Mouse (Mus musculus) MN1 (cell line): ENCODE data around the gene Serpina1e.

ENCODE experiments used
- DNase-seq: peaks from one replicate; pipeline ENCODE4 v3.0.0-alpha.2; 2016; ENCODE audit warnings: low spot score

Gene Serpina1e

DNA sequence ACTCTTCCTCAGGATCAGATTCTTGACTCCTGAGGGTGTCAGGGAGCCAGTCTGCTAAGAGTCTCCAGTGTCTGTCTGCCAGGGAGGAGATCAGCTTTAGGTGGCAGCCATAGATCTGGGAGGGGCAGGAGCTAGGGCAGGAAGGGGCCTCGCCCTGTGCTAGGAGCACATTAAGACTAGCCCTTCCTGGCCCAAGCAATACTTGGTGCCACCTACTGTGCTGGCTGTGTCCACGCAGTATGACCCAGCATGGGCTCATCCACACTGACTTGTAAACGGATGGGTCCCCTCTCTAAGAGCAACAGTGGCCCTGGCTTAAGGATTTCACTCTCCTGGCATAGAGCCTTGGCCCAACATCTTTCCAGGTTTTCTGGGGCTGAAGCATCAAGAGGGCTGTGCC, at the start of gene Serpina1e:
TSS of gene Serpina1e (minus strand) at position 178 of the 400 bp plus-strand sequence.
- no peak for DNase-seq

DNA sequence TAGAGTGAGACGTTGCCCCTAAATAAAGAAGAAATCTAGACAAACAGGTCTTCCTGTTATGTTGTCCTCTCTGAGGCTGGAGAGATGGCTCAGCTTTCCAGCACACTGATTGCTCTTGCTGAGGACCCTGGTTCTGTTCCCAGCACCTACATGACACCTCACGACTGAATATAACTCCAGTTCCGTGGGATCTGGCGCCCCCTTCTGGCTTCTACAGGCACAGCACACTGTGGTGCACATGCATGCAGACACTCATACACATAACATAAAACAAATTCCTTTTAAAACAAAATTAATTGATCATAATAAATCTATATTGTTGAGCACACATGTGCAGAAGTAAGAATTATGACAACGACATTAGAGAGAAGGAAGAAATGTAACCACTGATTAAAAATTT, 45.9 kb upstream of the Serpina1e start:
- no peak for DNase-seq

DNA sequence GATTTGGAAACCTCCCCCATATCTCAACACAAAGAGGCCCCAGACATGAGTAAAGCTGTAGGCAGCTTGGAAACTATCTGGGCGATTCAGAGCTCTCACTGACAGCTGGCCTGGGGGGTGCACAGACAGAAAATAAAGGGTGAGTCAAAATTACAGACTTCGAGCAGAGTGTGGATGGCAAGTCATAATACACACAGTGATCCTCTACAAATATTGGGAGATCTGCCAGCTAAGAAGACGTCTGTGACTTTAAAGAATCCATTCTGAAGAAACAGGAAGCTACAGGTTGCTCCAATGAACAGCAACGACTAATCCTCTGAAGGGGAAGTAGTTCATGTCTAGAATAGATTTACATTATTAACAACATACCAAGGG, 44.5 kb upstream of the Serpina1e start:
- DNase-seq = no peak

DNA sequence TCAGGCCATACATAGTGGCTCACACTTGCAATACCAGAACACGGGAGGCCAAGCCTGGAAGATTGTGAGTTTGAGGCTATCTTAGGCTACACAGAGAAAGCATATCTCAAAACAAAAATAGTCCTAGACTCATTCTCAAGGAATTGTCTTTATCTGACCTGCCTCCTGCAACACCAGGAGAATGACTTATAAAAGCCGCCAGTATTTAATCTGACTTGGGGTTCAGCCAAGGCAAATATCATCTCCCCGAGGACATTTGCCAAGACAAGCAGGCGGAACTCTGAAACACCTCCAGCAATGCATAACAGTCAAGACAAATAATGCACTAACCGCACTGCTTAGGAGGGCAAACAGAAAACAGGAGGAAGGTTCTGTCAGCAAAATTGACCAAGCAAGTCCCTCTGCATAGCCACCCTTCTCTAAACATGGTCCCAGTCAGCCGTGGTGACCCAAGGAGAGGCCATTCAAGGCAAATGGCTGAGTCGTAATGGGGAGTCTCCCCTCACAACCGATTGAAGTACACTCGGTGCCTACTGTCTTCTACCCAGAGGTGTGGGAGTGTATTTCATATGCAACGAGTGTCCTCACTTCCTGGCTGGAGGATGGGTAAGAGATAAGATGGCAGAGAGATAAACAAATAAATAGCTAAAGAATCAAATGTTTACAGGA, 43.9 kb upstream of the Serpina1e start:
- DNase-seq = no peak

DNA sequence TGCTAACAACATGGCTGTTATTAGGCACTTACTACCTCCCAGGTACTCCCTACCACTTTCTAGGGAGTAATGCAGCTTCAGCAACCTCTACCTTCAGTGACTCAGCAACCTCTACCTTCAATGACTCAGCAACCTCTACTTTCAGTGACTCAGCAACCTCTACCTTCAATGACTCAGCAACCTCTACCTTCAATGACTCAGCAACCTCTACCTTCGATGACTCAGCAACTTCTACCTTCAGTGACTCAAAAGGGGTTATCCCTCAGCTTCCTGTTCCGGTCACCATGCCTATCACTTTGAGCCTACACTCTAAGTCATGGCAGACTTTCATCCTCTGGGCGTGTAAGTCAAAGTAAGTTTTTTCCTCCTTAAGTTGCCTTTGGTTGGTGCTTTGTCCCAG, 41.8 kb upstream of the Serpina1e start:
- DNase-seq = no peak

DNA sequence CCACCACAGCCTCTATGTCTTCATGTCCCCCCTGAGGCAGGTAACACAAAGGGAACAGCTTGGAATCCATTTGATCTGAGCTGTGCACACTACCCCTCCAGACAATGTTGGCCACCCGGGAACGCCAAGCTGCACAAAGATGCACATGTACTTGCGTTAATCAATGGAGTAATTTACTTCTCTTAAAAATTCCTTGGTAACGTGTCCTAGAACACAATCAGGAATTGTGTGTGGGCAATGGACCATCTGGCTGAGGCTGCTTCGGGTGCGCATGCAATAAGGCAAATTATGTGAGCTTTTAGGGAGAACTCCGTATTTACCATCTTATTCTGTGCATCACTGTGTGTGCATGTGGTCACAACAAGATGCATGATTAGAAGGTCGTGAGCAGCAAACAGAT, 40.8 kb upstream of the Serpina1e start:
- DNase-seq = no peak

DNA sequence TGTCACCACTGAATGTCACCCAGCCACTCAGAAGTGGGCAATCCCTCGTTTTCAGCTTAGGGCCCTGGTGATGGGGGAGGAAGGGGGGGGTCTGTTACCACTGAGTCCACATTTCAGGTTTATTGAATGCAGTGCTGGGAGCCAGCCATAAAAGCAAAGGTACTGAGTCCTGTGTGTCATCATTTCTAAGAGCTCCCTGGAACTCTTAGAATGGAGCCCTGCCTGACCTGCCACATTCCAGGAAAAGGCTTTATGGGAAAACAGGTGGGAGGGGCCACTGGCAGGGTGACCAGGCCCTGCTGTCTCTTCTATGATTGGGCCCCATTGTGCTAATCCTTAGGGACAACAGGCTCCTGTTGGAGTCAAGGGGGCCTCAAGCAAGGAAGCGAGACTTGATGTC, 37.7 kb upstream of the Serpina1e start:
- no peak for DNase-seq

DNA sequence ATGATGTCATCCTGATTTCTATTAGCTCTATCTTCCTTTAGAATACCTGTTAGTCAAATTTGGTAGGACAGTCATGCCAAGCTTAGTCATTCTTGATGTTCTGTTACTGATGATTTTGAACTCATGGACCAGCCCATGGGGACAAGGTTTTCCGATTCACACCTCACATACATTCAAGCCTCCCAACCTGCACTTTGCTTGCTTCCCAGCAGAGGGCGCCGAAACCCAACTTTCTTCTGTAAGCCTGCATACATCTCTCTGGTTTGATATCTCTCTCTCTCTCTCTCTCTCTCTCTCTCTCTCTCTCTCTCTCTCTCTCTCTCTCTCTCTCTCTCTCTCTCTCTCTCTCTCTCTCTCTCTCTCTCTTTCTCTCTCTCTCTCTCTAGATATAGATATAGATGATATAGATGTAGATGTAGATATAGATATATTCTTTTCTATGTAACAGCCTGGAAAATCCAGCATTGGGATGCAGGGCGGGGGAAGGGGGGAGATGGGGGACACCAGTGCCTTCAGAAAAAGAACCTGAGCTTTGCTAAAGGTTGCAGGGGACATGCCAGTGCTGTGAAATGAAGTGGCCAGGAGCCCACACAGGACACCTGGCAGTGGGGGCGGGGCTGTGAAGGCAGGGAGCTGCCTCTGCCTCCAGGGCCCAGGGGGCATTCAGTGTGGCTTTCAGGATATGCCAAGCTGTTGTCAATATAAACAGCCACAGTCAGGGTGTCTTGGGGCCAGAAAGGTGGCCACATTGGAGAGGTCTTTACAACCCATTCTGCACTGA, 36.7 kb upstream of the Serpina1e start:
- peak; percentile 17 for DNase-seq

DNA sequence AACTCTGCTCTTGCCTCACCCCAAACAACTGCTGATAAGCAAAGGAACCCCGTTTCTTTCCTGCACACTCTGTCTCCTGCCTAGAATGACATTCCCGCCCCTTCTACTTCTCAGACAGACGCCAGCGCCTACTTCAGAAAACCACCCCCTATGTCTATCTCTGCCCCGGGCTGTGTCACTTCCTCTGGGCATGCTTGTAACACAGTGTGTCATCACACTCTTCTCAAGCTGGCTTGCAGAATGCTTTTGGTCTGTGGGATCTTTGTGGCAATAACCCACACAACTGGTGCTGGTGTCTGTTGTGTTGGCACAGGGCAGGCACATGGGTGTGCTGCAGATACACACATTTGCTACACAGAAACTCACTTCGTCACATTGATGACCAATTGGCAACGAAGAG, 34.2 kb upstream of the Serpina1e start:
- DNase-seq = no peak

DNA sequence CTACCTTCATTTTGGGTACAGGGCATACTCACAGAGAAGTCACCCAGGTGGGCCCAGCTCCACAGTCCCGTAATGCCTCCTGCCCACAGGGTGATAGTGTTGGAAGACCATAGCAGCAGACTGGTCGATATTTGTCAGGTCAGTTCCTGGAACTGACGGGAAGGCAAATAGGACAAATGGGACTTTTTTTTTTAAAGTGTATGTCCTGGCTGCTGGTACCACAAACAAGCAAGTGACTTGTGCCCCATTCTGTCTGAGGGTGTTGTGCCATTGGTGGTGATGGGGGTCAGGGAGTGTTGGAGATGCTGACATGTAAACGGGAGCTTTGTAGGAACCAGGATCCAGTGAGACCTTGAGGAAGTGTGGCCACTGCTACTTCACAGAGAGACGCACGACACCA, 31.1 kb upstream of the Serpina1e start, which contains the start of gene Serpina11:
TSS of gene Serpina11 (minus strand) at position 101 of the 400 bp plus-strand sequence.
- DNase-seq = no peak

DNA sequence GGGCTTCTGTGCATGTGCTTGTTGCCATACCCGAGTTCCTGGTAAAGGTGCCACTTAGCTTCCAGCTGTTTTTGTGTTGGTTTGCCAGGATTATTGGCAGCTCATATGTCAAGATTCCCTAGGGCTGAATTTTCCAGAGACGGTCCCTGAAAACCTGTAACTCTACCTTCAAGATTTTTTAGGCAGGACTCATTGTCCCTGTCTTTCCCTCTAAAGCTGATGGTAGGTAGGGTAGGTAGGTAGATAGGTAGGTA, 30.7 kb upstream of the Serpina1e start:
- no peak for DNase-seq

DNA sequence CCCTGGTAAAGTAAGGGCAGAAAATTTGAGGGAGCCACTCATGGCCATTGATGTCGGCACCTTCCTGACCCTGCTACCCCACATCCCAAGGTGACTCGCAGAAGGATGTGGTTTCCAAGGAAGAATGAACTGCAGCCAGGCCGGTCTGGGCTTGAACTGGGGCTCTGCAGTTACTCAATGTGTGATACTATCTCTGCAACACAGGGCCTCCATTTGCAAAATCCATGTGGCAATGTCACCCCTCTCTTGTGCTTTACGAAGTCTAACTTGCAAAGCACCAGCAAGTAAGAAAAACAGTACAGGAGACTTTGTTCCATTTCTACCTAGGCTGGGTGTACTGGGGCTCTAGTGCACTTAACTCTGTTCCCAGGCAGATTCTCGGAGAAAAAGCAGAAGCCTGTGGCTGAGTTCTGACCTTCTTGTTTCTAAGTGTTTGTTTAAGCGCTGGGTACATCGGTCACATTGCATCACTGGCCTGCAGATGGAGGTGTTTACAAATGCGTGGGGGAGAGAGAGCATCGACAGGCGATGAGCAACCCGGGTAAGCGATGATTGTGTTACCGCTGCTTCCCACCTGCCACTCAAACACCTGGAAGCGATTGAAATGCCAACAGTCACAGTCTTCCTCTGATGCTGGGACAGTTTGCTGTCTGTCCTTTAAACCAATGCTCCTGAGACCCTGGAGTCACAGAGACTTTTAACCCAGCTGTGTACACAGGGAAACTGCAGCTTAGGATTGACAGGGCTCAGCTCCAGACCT, 30.2 kb upstream of the Serpina1e start:
- no peak for DNase-seq

DNA sequence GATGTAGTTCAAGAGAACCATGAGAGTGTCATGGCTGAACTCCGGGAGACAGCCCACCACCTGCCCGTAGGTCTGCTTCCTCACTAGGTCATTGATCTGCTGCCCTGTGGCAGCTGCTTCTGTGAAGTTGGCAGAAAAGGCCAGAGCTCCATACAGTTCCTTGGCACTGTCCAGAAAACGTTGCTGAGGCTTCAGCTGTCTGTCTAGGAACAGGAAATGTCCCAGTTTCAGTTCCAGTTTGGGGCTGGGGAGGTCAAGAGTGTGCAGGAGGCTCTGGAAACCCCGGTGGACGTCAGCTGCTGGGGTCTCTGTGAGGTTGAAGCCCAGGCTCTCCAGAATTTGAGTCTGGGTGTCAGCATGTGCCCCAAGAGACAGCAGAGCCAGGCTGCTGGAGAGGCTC, 27.1 kb upstream of the Serpina1e start:
- DNase-seq = no peak

DNA sequence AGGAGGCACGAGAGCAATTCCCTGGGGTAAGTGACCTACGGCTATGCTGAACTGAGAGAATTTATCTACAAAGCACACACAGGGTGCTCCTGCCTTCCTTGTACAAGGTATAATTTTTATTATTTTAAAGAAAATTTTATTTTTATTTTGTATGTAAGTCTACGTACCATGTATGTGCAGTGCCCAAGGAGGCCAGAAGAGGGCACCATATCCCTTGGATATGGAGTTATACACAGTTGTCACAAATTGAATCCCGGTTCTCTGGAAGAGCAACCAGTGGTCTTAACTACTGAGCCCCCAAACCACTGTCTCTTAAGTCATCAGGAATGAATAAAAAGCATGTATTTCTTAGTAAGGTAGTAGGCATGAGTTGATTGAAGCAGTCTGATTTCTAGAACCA, 26.2 kb upstream of the Serpina1e start:
- DNase-seq = no peak

DNA sequence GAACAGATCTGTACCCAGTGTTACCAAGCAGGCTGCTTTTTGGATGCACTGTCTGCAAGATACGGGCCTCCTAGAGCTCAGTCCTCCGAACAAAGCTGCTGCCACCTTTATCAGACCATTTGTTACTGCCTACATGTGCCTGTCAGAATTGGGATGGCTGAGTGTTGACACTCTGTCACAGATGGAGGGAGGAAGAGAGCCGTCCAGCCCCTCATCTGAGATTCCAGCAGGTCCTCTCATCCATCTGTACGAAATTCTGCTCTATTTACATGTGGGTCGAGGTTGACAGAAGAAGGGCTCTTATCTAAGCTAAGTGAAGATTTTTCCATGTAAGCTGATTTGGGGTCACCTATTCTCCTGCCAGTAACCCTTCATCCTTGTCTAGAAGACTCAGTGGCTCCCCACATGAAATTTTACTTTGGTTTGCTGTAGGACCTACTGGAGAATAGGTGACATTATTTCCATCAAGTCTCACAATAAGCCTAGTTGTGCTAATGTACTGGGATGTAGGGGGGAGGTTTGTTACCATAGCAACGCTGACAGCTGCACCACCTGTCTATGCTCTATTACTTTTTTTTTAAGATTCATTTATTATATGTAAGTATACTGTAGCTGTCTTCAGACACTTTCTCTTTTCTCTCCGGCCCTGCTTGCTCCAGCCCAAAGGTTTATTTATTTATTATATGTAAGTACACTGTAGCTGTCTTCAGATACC, 23.0 kb upstream of the Serpina1e start:
- no peak for DNase-seq

DNA sequence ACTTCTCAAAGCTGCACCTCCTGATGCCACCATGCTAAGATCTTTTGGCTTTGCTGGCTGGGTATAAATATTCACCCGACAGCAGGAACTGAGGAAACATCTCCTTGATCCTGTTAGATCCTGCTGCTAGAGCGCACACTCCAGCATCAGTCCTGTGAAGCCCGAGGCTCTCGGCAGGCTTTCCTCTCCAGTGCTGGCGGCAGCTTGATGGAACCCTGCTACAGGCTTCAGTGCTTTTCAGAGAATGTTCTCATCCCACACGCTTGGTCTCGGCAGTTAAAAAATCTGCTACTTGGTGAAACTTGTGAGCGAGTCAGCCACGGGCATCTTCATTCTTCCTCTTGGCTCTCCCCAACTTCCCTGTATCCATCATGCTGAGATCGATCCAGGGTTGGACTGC, 19.5 kb upstream of the Serpina1e start:
- DNase-seq = no peak

DNA sequence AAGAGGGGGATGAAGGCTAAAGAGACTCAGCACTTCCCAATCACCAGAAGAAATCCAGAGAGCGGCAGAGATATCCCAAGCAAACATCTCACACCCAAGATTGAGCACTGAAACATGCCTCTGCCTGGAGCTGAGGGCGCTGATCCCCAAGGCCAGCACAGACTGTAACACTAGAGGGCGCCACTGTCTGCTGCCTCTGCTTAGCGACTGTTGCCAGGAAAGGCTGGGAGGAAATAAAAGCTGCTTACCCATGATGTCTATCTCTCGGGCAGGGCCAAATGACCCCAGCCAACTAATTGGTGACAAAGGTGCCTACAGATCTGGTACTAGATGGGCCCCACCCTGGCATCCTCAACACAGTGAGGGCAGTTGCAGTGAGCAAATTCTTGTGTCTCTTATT, 19.1 kb upstream of the Serpina1e start:
- no peak for DNase-seq

DNA sequence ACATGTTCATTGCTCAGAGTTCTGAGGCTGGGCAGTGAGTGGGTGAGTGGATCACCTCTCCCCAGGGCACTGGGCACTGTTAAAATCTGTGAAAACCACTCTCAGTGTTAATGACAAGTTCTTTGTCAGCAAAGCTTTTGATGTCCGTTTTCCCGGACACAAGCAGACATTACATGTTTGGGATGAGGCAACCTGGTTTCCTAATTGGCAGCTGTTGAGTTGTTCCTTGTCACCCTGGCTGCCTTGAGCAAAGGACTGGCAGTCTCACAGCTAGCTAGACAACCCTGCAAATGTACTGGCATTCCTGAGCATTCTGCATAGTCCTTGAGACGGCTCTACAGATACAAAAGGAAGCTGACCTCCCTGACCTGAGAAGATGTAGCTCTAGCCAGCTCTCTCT, 18.3 kb upstream of the Serpina1e start:
- DNase-seq = no peak

DNA sequence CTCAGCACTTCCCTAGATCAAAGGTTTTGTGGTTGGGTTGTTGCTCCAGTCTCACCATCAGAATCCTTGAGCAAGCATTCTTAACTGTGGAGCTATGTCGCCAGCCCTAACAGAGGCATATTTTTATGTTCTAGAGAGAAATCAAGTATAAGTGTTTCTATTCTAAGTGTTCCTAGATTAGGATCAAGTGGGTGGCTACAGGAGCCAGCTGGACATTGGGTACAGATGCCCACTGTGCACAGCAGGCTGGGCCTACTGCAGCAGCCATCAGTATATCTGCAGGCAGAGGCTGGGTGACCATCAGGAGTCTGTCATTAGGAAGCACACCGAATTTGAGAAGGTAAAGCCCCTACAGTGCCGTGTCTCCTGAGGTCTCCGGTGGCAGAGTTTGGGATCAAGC, 12.3 kb upstream of the Serpina1e start:
- no peak for DNase-seq

DNA sequence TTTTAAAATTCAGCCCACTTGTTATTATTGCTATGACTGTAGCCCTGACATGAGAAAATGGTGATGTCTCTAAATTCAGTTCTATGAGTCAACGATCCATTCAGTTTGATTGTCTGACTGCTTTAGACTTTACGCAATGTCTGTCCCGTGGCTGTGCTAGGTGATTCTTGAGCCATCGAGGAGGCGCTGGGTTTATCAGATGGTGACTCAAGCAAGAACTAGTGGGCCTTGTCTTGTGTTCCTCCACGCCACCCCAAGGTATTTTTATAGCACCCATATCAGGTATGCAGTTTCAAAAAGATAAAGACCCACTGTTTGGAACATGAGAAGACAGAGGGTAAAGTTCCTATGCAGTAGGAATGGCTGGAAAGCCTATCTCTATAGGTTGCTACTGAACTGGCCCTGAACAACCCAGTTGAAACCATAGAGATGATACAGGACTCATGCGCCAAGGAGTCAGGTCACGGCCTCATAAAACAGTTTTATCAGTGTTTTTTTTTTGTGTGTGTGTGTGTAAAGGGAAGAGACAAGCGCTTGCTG, 10.9 kb upstream of the Serpina1e start:
- no peak for DNase-seq

DNA sequence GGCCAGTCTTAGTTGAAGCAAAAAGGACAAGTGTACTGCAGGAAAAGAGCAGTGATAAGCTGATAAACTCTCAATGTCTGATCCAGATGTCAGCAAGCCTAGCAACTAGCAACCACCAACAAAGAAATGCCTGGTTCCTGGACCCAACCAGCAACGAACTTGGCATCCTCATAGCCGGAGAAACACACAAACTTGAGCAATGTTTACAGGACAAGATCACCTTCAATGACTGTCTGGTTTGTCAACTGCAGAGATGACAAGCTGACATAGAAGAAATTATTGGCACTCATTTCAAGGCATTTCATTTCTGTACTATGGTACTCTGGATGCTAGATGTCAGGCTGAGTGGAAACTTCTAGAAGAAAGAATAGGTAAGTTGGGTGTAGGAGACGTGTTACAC, 8.0 kb upstream of the Serpina1e start:
- no peak for DNase-seq

DNA sequence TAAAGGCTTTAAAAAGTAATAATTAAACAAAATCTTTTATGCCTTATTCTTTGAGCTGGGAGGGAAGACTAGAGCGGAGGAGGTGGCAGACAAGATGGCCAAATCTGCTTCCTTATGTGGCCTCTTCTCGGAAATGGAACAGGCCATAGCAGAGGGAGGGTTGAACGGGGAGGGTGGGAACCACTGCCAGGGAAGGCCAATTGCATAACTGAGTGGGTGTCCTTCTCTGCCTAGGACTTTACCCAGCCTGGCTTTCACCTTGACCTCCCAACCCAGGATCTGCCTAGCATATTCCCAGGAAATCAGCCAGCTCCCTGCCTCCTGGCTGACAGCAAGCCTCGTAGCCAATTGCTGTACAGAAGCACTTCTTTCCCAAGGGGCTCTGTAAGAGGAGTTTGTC, 4.5 kb upstream of the Serpina1e start:
- no peak for DNase-seq
